Mouse (Mus musculus) limb, embryonic 10.5 days (tissue): ENCODE measurements around the gene Cmss1. TPM values are rescaled to one million over a fixed set of nuclear protein-coding genes. Genes with fewer than 3 reads are reported as not detected.
A peak's percentile ranks its signal among the peaks of the same experiment; 100 is the strongest.

ENCODE experiments used
- DNase-seq: peaks from one replicate; pipeline ENCODE4 v3.0.0-alpha.2; 2017; ENCODE audit warnings: low spot score
- H3K27ac ChIP-seq: fragments of 300-500 bp; sonication (generic); 2 replicates; pipeline ENCODE4 v1.5.1; 2016; ENCODE audit warnings: mild to moderate bottlenecking
- H3K27me3 ChIP-seq: fragments of 300-500 bp; sonication (generic); 2 replicates; pipeline ENCODE4 v1.6.1; 2016; ENCODE audit warnings: low read depth, mild to moderate bottlenecking; ENCODE audit not compliant: poor library complexity, severe bottlenecking
- H3K36me3 ChIP-seq: fragments of 300-500 bp; sonication (generic); 2 replicates; pipeline ENCODE4 v1.6.1; 2016; ENCODE audit warnings: mild to moderate bottlenecking, moderate library complexity
- H3K4me1 ChIP-seq: fragments of 300-500 bp; sonication (generic); 2 replicates; pipeline ENCODE4 v1.6.1; 2016
- H3K4me3 ChIP-seq: fragments of 300-500 bp; sonication (generic); 2 replicates; pipeline ENCODE4 v1.5.1; 2016; ENCODE audit warnings: mild to moderate bottlenecking, moderate library complexity
- H3K9me3 ChIP-seq: fragments of 300-500 bp; sonication (generic); replicated peaks from 2 replicates; pipeline ENCODE4 v1.6.1; 2016; ENCODE audit warnings: mild to moderate bottlenecking
- WGBS: fragments of 180-500 bp; shearing (Covaris S2); methylation state at CpG from one replicate; pipeline ENCODE4 v1.1.7; 2016; 5-methylcytosine and 5-hydroxymethylcytosine counted together
- polyA plus RNA-seq: library from polyadenylated mRNA; unstranded; fragments of >200 nt; fragmentation: Nextera tagmentation; extraction: Ambion mirVana; gene quantifications from 2 replicates; pipeline ENCODE4 v1.2.1, GENCODE M21; 2016

The Cmss1 gene
- polyA plus RNA-seq, 1 experiment from 2014 or later = 53.7 TPM

- Histone ChIP-seq H3K27me3 (no peaks in the 10 kb centered on the region), H3K27ac (no peak overlapping the region), H3K4me3 (no peak overlapping the region), H3K9me3 (no peaks in the 10 kb centered on the region), H3K36me3 (peaks cover 3% of the 10 kb centered on the region; the same call in 1 of the 2 replicates), H3K4me1 (peaks cover 27% of the 10 kb centered on the region)
- DNase-seq = no peak
These were observed 53.4 kb downstream of the Cmss1 start for GRCm38 (mm10) chr16:57553235-57553634.

GRCm38 (mm10) chr16:57552709-57553108 lies 54.0 kb downstream of the Cmss1 start:
- Histone ChIP-seq H3K4me3 (no peak overlapping the region), H3K27ac (no peak overlapping the region), H3K9me3 (no peaks in the 10 kb centered on the region), H3K4me1 (peaks cover 27% of the 10 kb centered on the region), H3K36me3 (peaks cover 3% of the 10 kb centered on the region; the same call in 1 of the 2 replicates), H3K27me3 (no peaks in the 10 kb centered on the region)
- 94% methylated on average over 5 of the region's 5 CpGs for WGBS
- DNase-seq = no peak

- 80% methylated on average over 2 of the region's 2 CpGs for WGBS
- no peak for DNase-seq
- H3K27ac ChIP-seq = no peak overlapping the region
- H3K36me3 ChIP-seq = peaks cover 3% of the 10 kb centered on the region; the same call in 1 of the 2 replicates
- no peak overlapping the region for H3K4me3 ChIP-seq
- H3K4me1 ChIP-seq = peaks cover 27% of the 10 kb centered on the region
- H3K27me3 ChIP-seq = no peaks in the 10 kb centered on the region
- no peaks in the 10 kb centered on the region for H3K9me3 ChIP-seq
These were observed 55.0 kb downstream of the Cmss1 start for GRCm38 (mm10) chr16:57551617-57552016.

GRCm38 (mm10) chr16:57550817-57551216 lies 55.8 kb downstream of the Cmss1 start:
- DNase-seq = no peak
- 18% methylated on average over 2 of the region's 2 CpGs for WGBS

GRCm38 (mm10) chr16:57550088-57550487 lies 56.6 kb downstream of the Cmss1 start:
- Histone ChIP-seq H3K36me3 (no peaks in the 10 kb centered on the region; the same call in 1 of the 2 replicates), H3K9me3 (no peaks in the 10 kb centered on the region), H3K4me3 (peak overlapping the region; percentile 80), H3K27ac (no peak overlapping the region), H3K27me3 (no peaks in the 10 kb centered on the region), H3K4me1 (peaks cover 30% of the 10 kb centered on the region)
- no peak for DNase-seq
- WGBS = 62% methylated on average over 3 of the region's 3 CpGs

More at GRCm38 (mm10) chr16:57550817-57551216, 55.8 kb downstream of the Cmss1 start:
- peaks cover 27% of the 10 kb centered on the region for H3K4me1 ChIP-seq
- peak overlapping the region; percentile 80; the same call in 1 of the 2 replicates for H3K4me3 ChIP-seq
- no peak overlapping the region for H3K27ac ChIP-seq
- H3K27me3 ChIP-seq = no peaks in the 10 kb centered on the region
- no peaks in the 10 kb centered on the region; the same call in 1 of the 2 replicates for H3K36me3 ChIP-seq
- no peaks in the 10 kb centered on the region for H3K9me3 ChIP-seq

- peaks cover 30% of the 10 kb centered on the region for H3K4me1 ChIP-seq
- no peaks in the 10 kb centered on the region for H3K9me3 ChIP-seq
- H3K27me3 ChIP-seq = no peaks in the 10 kb centered on the region
- peak overlapping the region; percentile 80 for H3K4me3 ChIP-seq
- peak overlapping the region; percentile 96 for H3K27ac ChIP-seq
- 3% methylated on average over 63 of the region's 64 CpGs for WGBS
- no peaks in the 10 kb centered on the region; the same call in 1 of the 2 replicates for H3K36me3 ChIP-seq
- peak; percentile 84 for DNase-seq
These were observed 57.3 kb downstream of the Cmss1 start for GRCm38 (mm10) chr16:57549061-57550037.

GRCm38 (mm10) chr16:57548608-57549007 lies 58.1 kb downstream of the Cmss1 start:
- DNase-seq = no peak
- Histone ChIP-seq H3K9me3 (no peaks in the 10 kb centered on the region), H3K4me3 (peak overlapping the region; percentile 80), H3K27me3 (no peaks in the 10 kb centered on the region), H3K36me3 (no peaks in the 10 kb centered on the region; the same call in 1 of the 2 replicates), H3K27ac (peak overlapping the region; percentile 96), H3K4me1 (peaks cover 30% of the 10 kb centered on the region)
- 62% methylated on average over 2 of the region's 2 CpGs for WGBS

- no peak overlapping the region for H3K4me3 ChIP-seq
- no peaks in the 10 kb centered on the region for H3K36me3 ChIP-seq
- DNase-seq = no peak
- H3K27ac ChIP-seq = no peak overlapping the region
- H3K27me3 ChIP-seq = no peaks in the 10 kb centered on the region
- H3K4me1 ChIP-seq = peaks cover 22% of the 10 kb centered on the region
- H3K9me3 ChIP-seq = no peaks in the 10 kb centered on the region
- WGBS = 80% methylated on average over 1 of the region's 1 CpGs
These were observed 60.3 kb downstream of the Cmss1 start for GRCm38 (mm10) chr16:57546355-57546754.

GRCm38 (mm10) chr16:57544441-57544840 lies 62.2 kb downstream of the Cmss1 start:
- H3K4me3 ChIP-seq = no peak overlapping the region
- no peaks in the 10 kb centered on the region for H3K9me3 ChIP-seq
- H3K27me3 ChIP-seq = no peaks in the 10 kb centered on the region
- peaks cover 8% of the 10 kb centered on the region for H3K4me1 ChIP-seq
- WGBS = 90% methylated on average over 8 of the region's 8 CpGs
- H3K36me3 ChIP-seq = no peaks in the 10 kb centered on the region
- DNase-seq = no peak
- H3K27ac ChIP-seq = no peak overlapping the region

- H3K27ac ChIP-seq = no peak overlapping the region
- H3K9me3 ChIP-seq = no peaks in the 10 kb centered on the region
- H3K27me3 ChIP-seq = no peaks in the 10 kb centered on the region
- no peak overlapping the region for H3K4me3 ChIP-seq
- 97% methylated on average over 3 of the region's 3 CpGs for WGBS
- H3K36me3 ChIP-seq = no peaks in the 10 kb centered on the region
- no peak for DNase-seq
- H3K4me1 ChIP-seq = peaks cover 3% of the 10 kb centered on the region; the same call in 1 of the 2 replicates
These were observed 63.4 kb downstream of the Cmss1 start for GRCm38 (mm10) chr16:57543243-57543642.

- DNase-seq = no peak
- no peaks in the 10 kb centered on the region for H3K36me3 ChIP-seq
- WGBS = 80% methylated on average over 7 of the region's 7 CpGs
- H3K4me3 ChIP-seq = no peak overlapping the region
- H3K27me3 ChIP-seq = no peaks in the 10 kb centered on the region
- peaks cover 28% of the 10 kb centered on the region for H3K4me1 ChIP-seq
- no peaks in the 10 kb centered on the region for H3K9me3 ChIP-seq
- no peak overlapping the region for H3K27ac ChIP-seq
These were observed 70.2 kb downstream of the Cmss1 start for GRCm38 (mm10) chr16:57536511-57536910.

GRCm38 (mm10) chr16:57534811-57535210 lies 71.9 kb downstream of the Cmss1 start:
- WGBS = 89% methylated on average over 1 of the region's 1 CpGs
- no peaks in the 10 kb centered on the region for H3K36me3 ChIP-seq
- no peaks in the 10 kb centered on the region for H3K9me3 ChIP-seq
- no peak overlapping the region for H3K27ac ChIP-seq
- no peak overlapping the region for H3K4me3 ChIP-seq
- H3K4me1 ChIP-seq = peaks cover 41% of the 10 kb centered on the region
- no peak for DNase-seq
- H3K27me3 ChIP-seq = no peaks in the 10 kb centered on the region

GRCm38 (mm10) chr16:57534365-57534764 lies 72.3 kb downstream of the Cmss1 start:
- Histone ChIP-seq H3K4me1 (peaks cover 44% of the 10 kb centered on the region), H3K4me3 (no peak overlapping the region), H3K27me3 (no peaks in the 10 kb centered on the region), H3K36me3 (no peaks in the 10 kb centered on the region), H3K27ac (no peak overlapping the region), H3K9me3 (no peaks in the 10 kb centered on the region)
- DNase-seq = no peak
- WGBS = 93% methylated on average over 1 of the region's 1 CpGs
